31 mouse cellular contexts compared by ENCODE assay signal in genomic region chr11:110609276-110609675, GRCm38 (mm10).
"Had no signal": no experiment of that assay in that cellular context is flagged by ENCODE, and none has a peak within 500 bp of the region (broad histone marks: within the 10 kb centered on the region; RNA-seq: fewer than 3 reads in every experiment).

No protein-coding gene starts in this region.

- H3K9ac ChIP-seq: heart, embryonic 12.5 days; heart, embryonic 13.5 days; heart, embryonic 15.5 days; hindbrain, embryonic 12.5 days; hindbrain, embryonic 13.5 days; hindbrain, embryonic 14.5 days; hindbrain, embryonic 15.5 days; intestine, embryonic 15.5 days; kidney, embryonic 15.5 days had no signal

- DNase-seq: heart, postnatal 10 days; heart, postnatal 14 days; heart, postnatal 36 days; heart, postnatal 4 days; kidney, adult 11 months; kidney, adult 18-20 months; kidney, adult 2 months; kidney, adult 8-10 months; kidney, postnatal 10 days; kidney, postnatal 14 days; kidney, postnatal 25 days; kidney, postnatal 36 days; kidney, postnatal 4 days; layer of hippocampus, adult 9-11 months; layer of hippocampus, postnatal 36 days had no signal

- H3K4me2 ChIP-seq: heart, embryonic 11.5 days; heart, embryonic 12.5 days; heart, embryonic 13.5 days; heart, embryonic 15.5 days; hindbrain, embryonic 12.5 days; hindbrain, embryonic 13.5 days; hindbrain, embryonic 14.5 days; hindbrain, embryonic 15.5 days; intestine, embryonic 15.5 days; kidney, embryonic 15.5 days had no signal

- H3K27me3 ChIP-seq: heart, embryonic 12.5 days; heart, embryonic 13.5 days; heart, embryonic 15.5 days; hindbrain, embryonic 12.5 days; hindbrain, embryonic 13.5 days; hindbrain, embryonic 15.5 days; intestine, embryonic 15.5 days; kidney, embryonic 15.5 days had no signal

- H3K4me3 ChIP-seq: heart, embryonic 10.5 days; heart, embryonic 12.5 days; heart, embryonic 13.5 days; heart, embryonic 15.5 days; hindbrain, embryonic 10.5 days; hindbrain, embryonic 12.5 days; hindbrain, embryonic 13.5 days; hindbrain, embryonic 15.5 days; intestine, embryonic 15.5 days; kidney, embryonic 15.5 days; layer of hippocampus, adult 2 months; left cerebral cortex, adult 2 months had no signal

- H3K9me3 ChIP-seq: heart, embryonic 10.5 days; heart, embryonic 12.5 days; heart, embryonic 13.5 days; heart, embryonic 15.5 days; hindbrain, embryonic 10.5 days; hindbrain, embryonic 12.5 days; hindbrain, embryonic 13.5 days; hindbrain, embryonic 15.5 days; intestine, embryonic 15.5 days; kidney, embryonic 15.5 days had no signal

- H3K27ac ChIP-seq: heart, embryonic 10.5 days; heart, embryonic 13.5 days; heart, embryonic 15.5 days; hindbrain, embryonic 10.5 days; hindbrain, embryonic 12.5 days; hindbrain, embryonic 13.5 days; hindbrain, embryonic 14.5 days; hindbrain, embryonic 15.5 days; hindbrain, postnatal 0 days; intestine, embryonic 15.5 days; kidney, embryonic 15.5 days; kidney, postnatal 0 days; layer of hippocampus, adult 2 months; left cerebral cortex, adult 2 months had no signal

- H3K4me1 ChIP-seq: heart, embryonic 10.5 days; heart, embryonic 12.5 days; heart, embryonic 13.5 days; heart, embryonic 15.5 days; hindbrain, embryonic 10.5 days; hindbrain, embryonic 12.5 days; hindbrain, embryonic 13.5 days; hindbrain, embryonic 15.5 days; intestine, embryonic 15.5 days had no signal

- H3K36me3 ChIP-seq: heart, embryonic 10.5 days; heart, embryonic 12.5 days; heart, embryonic 13.5 days; heart, embryonic 15.5 days; hindbrain, embryonic 10.5 days; hindbrain, embryonic 12.5 days; hindbrain, embryonic 13.5 days; hindbrain, embryonic 15.5 days; intestine, embryonic 15.5 days; kidney, embryonic 15.5 days had no signal
